Mouse (Mus musculus) left cerebral cortex, adult 18-20 months (tissue): ENCODE data around the gene Polr2c. TPM values are rescaled to one million over a fixed set of nuclear protein-coding genes. Genes with fewer than 3 reads are reported as not detected.
"Not testable (repeated sequence)": the region's sequence is repeated elsewhere in the genome, so short reads cannot be mapped to it uniquely, and the experiment has no call there.

Experiments used
- DNase-seq, 2 experiments: peaks; one replicate each; pipeline ENCODE4 v3.0.0; 2021 to 2022; ENCODE audit warnings: low spot score in 2 of 2, mixed read lengths in 1 of 2
- long read RNA-seq, 2 experiments: library from polyadenylated mRNA; stranded (forward); transcript quantifications; one replicate each; pipeline ENCODE4 v2.0.0; 2021
- total RNA-seq, 2 experiments: library from RNA; stranded (reverse); gene quantifications; 2 replicates each; pipeline ENCODE4 v1.2.3; 2021

The Polr2c gene
- total RNA-seq = 10 to 100 TPM; 74.5 to 75.7 TPM
- long read RNA-seq, experiment 1, transcript Polr2c-201 (9 exons, 1,580 nt) = major isoform, 132 of 181 reads
- long read RNA-seq, experiment 1, partial matches to known transcripts = 2 of 181 reads
- long read RNA-seq, experiment 1, other reads (novel, unspliced or antisense) = 47 of 181 reads
- long read RNA-seq, experiment 2, transcript Polr2c-201 (9 exons, 1,580 nt) = major isoform, 99 of 137 reads
- long read RNA-seq, experiment 2, partial matches to known transcripts = 0 of 137 reads
- long read RNA-seq, experiment 2, other reads (novel, unspliced or antisense) = 37 of 137 reads

DNA sequence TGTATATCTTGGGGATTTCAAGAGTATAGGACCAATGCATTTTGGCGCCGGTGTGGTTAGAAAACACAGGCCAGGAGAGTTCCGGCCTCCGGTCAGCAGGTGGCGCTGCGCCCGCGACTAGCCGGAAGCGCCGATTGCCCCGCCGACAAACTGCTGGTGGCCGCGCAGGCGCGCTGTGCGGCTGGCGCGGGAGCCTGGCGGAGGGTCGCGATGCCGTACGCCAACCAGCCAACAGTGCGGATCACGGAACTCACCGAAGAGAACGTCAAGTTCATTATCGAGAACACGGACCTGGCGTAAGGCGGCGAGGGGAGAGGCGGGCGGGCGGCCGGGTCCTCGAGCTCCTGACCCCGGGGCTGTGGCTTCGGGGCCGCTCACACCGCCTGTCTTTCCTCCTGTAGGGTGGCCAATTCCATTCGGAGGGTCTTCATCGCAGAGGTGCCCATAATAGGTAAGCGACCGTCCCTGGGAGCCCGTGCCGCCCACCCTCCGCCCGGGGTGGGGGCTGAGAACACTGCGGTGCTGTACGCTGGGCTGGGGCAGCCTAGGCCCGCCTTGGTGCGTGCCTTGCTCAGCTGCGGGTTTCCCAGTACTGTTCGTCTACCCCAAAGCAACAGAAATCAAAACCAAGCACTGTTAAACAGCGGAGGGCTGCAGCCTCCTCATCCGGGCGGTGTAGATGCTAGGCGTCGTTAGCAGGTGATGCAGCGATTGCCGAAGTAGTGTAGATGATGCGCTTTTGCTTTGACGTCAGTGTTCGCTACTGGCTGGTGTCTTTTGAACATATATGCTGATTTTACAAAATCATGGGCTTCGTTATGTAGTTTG, at the start of gene Polr2c:
Polr2c (plus strand) TSS at position 105 of the 828 bp plus-strand sequence.
- peak; percentile 93 to 96 for DNase-seq

DNA sequence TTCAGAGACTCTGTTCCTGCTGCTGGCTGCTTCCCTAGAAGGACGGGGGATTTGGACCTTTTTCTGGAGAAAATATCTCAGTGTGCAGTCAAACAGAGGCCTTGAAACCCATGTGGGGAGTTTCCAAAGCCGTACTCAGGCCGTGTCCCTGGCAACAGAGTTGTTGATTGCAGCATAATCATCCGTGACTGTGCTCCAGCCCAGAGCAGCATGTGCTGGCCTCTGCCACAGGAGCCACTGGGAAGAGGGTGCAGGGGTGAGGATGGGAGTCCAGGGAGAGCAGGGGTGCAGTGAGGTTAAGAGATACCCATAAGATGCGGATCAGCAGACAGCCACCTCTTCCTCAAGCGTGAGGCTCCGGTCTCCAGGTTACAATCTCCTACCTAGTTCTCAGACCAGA, 49.7 kb upstream of the Polr2c start:
- DNase-seq = no peak

DNA sequence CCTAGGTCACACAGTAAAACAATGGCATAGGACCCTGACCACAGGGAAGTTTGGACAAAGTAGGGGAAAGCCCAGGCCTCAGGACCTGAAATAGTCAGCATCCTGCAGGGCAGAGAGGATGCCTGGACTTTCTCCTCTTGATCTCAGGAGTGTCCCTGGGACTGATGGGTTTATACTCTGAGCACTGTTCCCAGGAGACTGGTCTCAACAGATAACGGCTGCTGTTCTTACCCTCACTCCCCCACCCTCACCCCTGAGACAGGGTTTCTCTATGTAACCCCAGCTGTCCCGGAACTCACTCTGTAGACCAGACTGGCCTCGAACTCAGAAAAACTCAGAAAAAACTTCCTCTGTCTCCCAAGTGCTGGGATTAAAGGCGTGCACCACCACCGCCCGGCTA, 48.9 kb upstream of the Polr2c start:
- DNase-seq = no peak

DNA sequence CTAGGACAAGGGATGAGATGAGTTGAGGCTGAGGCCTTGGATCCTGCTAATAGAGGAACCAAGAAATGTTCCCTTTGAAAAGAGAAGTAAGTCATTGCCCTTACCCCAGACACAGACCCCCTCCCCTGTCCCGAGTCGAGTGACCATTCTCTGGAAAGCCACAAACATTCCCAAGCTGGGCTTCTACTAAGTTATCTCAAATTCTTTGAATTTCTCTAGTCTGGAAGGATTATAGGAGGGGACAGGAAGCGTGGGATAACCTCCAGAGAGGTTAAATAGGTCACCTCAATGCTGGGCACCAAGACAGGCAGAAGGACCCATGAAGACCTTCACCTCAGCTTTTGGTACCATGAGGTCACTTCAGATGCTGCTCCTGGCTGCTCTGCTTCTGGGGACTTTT, 47.1 kb upstream of the Polr2c start, which contains the start of gene Ccl17:
Ccl17 (plus strand) TSS at position 301 of the 400 bp plus-strand sequence.
- DNase-seq = no peak

DNA sequence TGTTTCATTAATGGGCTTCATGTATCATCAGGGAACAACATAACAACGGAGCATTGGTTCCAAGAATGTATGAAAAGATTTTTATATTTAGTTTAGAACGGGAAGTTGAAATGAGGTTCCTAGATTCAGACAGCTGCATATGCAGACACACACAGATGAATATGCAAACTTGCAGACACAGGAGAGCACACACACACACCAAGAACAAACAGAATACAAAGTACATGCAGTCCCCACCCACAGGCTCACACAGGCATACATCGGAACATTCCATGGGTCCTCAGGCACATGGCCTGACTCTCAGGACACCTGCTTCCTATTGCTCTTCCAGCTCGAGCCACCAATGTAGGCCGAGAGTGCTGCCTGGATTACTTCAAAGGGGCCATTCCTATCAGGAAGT, 46.4 kb upstream of the Polr2c start:
- no peak for DNase-seq

DNA sequence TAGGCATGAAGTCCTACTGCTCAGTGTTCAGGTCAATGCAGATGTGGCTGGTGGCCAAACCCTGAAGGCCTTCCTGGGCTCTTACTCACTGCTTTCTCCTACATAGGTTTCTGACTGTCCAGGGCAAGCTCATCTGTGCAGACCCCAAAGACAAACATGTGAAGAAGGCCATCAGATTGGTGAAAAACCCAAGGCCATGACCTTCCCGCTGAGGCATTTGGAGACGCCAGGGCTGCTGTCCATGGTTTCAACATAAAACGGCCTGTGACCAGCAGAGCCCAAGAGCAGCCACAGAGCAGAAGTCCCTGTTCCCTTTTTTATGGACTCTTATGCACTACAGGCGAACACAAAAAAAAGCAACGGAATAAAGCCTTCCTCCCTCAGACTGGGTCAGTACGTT, 45.6 kb upstream of the Polr2c start:
- no peak for DNase-seq

DNA sequence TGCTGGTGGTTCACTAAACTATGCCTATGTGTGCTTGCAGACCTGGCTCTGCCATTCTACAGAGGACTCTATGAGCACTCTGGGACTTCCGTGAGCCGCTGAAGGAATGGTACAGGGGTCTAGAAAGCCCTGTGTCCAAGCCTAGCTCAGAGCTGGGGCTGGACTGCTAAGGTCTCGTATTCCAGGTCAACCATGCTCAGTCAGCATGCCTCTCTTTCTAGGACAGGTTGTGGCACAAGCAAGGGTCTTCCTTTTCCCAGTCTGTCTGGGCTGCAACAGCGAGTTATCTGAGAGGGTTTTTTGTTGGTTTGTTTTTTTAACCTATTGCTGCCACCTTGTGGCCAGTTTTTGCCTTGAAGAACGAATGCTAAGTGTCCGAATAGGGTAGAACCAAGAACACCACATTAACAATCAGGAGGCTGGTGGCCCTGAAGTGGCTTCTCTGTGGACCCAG, 44.6 kb upstream of the Polr2c start:
- DNase-seq = peak; percentile 91 to 92

DNA sequence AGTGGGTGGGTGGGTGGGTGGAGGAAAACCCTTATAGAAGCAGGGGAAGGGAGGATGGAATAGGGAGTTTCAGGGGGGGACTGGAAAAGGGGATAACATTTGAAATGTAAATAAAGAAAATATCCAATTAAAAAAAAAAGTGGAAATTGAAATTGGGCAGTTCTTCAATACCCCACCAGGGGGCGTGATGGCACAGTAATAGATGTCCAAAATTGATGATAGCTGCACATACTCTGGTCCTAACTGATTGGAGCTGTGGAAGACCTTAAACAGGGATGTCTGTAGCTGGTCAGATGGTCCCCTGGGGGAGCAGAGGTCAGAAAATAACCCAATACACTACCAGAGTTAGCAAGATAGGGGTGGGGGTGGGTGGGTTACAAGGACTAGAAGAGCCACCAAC, 42.7 kb upstream of the Polr2c start:
- DNase-seq = peak in 1 of 2 experiments; percentile 44

DNA sequence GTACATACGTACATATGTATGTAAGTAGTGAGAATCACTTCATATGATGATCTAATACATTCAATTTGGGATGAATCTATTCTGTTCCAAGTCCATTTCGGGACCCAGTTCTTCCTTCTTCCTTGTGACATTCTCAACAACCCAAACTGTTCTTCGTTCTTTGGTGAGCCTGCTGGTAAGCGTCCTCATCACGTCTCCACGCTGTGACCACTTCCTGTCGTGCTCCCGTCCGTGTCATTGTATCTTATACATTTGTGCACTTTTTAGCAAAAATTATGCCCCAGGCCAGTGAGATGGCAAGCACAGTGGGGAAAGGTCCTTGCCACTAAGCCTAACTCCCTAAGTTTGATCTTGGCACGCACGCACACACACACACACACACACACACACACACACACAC, 39.3 kb upstream of the Polr2c start:
- no peak for DNase-seq

DNA sequence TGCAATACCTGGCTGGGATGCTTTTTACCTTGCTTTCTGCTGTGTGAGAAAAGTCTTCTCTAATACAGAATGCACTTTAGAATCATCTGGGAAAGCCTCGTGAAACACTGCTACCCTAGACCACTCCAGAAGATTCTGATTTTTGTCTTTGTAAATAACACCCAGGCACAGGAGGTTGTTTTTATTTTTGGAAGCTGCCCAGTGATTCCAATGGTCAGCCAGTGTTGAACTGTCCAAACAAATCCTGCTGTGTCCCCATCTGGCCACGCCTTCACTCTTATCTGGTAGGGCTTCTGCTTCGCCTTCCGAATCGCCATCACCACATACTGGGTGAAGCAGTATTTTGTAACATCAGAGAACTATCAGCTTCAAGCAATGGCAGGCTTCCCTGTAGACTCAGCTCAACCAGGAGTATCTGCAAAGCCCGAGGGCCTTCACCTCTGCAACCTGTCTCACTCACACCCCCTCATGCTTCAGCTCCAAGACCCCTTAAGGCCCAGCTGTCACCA, 37.5 kb upstream of the Polr2c start:
- DNase-seq = no peak

DNA sequence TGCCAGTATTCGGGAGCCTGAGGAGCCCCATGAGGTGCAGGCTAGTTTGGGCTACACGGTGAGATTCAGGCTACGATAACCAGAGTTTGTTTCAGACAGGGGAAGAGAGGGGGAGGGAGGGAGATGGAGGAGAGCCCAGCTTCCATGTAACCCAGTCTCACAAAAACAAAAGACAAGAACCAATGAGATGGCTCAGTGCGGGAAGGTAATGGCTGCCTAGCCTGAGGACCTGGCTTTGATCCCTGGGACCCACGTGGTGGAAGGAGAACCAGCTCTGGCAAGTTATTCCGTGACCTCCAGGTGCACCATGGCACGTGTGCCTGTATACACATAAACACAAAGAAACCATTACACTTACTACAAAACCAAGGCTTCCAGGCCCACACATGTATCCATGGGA, 36.7 kb upstream of the Polr2c start:
- no peak for DNase-seq

DNA sequence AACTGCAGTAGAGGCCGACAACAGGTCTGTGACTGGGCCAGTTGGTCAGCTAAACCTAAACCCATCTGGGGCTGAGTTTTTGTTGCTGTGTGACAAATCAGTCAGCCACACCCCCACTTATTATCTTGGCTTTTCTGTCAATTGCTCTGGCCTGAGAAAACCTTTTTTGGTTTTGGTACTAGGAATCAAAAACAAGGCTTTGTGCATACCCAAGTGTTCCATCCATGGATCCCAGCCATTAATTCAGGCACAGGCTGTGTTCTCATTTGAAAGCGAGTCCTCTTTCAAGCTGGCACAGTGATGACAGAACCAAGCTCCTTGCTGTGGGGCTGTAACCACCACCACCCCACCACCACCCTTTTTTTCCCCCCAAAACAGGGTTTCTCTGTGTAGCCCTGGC, 35.9 kb upstream of the Polr2c start:
- DNase-seq = no peak

DNA sequence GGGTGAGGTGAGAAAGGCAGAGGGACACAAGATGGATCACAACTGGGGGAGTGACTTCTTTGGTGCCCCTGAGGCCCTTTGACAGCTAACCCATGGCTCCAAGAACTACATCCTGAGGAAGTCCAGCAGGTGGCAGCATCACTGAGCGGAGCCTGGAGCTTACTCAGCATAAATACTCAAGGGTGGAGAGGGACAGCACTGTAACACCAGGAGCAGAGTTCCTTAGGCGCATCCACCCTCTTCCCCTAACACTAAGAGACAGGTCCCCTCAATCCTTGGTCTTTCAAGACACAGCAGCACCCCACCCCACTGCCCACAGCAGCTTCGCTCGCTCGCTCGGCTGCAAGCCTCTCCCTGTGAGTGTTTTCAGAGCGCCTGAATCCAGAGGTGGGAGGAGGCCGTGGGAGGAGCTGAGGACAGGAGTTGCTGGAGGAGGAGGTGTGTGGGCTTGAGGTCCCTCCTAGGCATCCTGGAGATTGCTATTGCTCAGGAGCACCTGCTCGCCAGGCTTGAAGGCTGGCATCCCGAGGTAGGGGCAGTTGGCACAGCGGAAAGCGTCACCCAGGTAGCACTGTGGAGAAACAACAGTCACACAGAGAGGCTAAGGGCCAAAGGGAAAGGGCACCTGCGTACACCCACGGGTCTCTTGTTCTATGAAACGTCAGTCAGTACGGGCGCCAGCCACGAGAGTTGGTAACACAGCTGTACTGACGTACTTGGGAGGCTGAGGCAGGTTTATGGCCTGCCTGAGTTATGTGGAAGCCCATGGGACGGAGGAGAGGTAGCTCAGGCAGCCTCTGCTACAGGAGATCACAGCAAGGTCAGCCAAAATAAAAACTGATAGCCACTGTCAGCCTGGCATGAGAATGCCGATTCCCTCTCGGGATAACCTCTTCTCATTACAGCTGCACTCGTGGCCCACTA, 34.4 kb upstream of the Polr2c start:
- DNase-seq = peak; percentile 69 to 73

DNA sequence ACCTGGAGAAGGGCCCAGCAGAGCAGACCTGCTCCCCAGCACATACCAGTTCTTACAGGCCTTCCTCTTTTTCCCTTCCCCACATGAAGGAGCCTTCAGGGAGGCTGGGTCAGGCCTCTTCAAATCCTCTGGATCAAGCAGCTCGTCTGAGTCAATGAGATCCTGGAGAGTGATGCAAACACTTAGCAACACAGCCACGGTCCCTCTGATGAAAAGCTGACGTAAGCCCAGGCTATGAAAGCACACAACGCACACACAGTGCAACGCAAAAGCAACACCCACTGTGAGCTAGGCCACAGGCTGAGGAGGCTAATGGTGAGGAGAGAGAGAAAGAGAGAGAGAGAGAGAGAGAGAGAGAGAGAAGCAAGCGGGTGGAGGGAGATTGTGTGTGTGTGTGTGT, 32.1 kb upstream of the Polr2c start:
- no peak for DNase-seq

DNA sequence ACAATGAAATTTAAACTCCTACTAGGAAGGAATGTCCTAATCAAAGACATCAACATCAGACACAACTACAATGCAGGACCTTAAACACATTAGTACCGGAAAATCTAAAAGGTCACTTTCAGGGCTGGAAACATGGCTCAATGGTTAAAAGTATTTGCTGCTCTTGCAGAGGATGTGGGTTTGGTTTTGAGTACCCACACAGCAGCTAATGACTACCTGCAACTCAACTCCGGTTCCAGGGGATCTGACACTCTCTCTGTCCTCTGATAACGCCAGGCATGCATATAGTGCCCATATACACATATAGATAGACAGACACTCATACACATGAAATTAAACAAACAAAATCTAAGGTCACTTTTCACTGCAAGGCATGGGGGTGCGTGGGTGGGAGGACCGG, 31.0 kb upstream of the Polr2c start:
- DNase-seq = no peak

DNA sequence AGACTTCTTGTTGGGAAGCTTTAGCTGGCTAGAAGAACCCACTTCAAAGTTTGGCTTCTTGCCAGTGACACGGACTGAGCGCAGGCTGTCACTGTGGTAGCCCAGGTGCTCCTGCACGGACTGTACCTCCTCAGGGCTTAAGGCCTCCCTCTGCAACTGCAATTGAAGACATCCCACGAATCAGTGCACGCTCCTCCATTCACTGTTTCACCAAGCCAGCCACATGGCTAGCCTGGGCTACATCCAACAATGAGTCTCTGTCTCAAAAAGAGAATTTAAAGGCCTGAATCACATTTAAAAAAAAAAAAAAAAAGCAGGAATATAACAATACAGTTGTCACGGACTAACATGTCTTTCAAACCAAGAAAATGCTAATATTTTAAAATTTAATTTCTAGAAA, 29.0 kb upstream of the Polr2c start:
- DNase-seq = no peak

DNA sequence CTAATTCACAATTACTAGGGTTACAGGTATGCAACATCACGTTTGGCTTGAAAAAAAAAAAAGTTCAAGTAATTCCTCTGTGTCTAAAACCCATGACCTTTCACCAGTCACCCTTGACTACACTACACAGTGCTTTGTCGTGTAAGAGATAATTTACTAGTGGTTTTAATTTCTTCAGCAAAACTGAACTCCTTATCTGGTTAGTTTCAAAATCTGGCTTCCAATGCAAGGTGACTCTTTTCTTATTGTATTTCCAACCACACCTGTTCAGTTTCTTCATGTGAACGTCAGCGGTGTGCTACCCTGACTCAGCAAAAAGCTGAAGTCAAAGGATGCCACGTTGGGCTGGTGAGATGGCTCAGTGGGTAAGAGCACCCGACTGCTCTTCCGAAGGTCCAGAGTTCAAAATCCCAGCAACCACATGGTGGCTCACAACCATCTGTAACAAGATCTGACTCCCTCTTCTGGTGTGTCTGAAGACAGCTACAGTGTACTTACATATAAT, 23.3 kb upstream of the Polr2c start:
- DNase-seq = not testable (repeated sequence)

DNA sequence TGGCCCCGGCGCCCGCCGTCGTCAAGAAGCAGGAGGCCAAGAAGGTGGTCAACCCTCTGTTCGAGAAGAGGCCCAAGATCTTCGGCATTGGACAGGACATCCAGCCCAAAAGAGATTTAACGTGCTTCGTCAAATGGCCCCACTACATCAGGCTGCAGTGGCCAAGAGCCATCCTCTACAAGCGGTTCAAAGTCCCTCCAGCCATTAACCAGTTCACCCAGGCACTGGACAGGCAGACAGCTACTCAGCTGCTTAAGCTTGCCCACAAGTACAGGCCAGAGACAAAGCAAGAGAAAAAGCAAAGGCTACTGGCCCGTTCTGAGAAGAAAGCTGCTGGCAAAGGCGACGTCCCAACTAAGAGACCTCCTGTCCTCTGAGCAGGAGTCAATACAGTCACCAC, 21.5 kb upstream of the Polr2c start:
- DNase-seq = not testable (repeated sequence)

DNA sequence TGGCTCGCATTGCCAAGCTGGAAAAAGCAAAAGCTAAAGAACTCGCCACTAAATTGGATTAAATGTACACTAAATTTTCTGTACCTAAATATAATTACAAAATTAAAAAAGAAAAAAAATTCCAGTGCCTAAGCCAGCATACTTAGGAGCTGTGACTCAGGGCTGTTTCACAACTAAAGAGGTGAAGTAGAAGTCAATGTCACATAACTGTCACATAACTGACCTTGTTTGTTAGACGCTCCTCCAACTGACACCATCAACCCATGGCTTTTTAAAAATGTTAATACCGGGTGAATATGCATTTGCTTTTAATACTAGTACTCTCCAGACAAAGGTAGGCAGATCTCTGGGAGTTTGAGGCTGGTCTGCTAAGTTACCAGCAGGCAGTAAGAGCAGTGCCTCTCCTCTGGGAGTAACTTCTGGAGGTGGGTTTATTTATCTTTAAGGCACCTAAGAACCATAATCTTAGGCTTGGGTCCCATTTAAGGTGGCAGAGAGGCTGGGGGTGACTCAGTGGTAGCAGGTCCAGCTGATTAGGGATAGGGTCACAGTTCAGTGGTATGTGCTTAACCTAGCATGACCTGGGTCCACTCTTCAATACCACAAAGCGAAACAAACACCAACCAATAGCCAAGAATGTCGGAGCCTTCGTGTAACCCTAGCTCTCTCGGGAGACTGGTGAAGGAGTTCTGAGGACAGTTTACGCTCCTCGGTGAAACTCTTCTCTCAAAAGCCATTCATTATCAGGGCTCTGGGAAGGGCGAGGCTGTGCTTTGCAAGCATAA, 20.6 kb upstream of the Polr2c start:
- no peak for DNase-seq
